Mouse (Mus musculus) spleen, adult 2 months (tissue): ENCODE results near the gene Pik3c2b.

Experiments
- CTCF ChIP-seq: fragments of 200-500 bp; IDR thresholded peaks from 2 replicates; pipeline ENCODE4 v1.5.1; 2011; ENCODE audit warnings: mild to moderate bottlenecking, inconsistent platforms; ENCODE audit not compliant: insufficient read depth, insufficient read length, insufficient replicate concordance; ENCODE audit errors: extremely low read depth
- POLR2A ChIP-seq: fragments of 200-500 bp; IDR thresholded peaks from 2 replicates; pipeline ENCODE4 v1.6.1; 2011; ENCODE audit warnings: low read depth, low read length, inconsistent platforms

DNA sequence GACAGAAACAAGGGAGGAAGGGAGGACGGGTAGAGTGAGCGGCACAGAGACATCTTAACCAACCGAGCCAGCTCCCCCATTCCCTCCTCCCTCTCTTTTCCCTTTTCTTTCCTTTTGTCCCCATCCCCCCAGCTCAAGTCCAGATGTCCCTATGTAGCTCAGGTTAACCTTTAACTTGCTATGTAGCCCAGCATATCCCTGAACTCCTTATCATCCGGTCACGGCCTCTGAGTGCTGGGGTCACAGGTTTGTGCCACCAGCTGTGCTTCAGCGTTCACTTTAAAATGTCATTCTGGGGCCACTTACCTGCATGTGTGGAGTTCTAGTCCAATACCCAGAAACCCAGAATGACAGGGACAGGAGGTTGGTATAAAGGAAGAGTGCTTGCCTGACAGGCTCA is 78.7 kb downstream of the Pik3c2b start:
- TF ChIP-seq CTCF = no peak
- no peak for TF ChIP-seq POLR2A
